Mouse (Mus musculus) hindbrain, embryonic 12.5 days (tissue): ENCODE data around the gene Anapc15. TPM values are rescaled to one million over a fixed set of nuclear protein-coding genes. Genes with fewer than 3 reads are reported as not detected.
"Not testable (repeated sequence)": the region's sequence is repeated elsewhere in the genome, so short reads cannot be mapped to it uniquely, and the experiment has no call there.

Source experiments
- ATAC-seq: fragments of 200-750 bp; cut with Nextera tagmentation; 2 replicates; pipeline ENCODE4 v1.8.0; 2017; ENCODE audit warnings: moderate TSS enrichment; ENCODE audit not compliant: low FRiP score
- H3K27ac ChIP-seq: fragments of 300-500 bp; sonication (generic); 2 replicates; pipeline ENCODE4 v1.5.1; 2016; ENCODE audit warnings: mild to moderate bottlenecking
- H3K27me3 ChIP-seq: fragments of 300-500 bp; sonication (generic); 2 replicates; pipeline ENCODE4 v1.6.1; 2016; ENCODE audit warnings: mild to moderate bottlenecking
- H3K36me3 ChIP-seq: fragments of 300-500 bp; sonication (generic); 2 replicates; pipeline ENCODE4 v1.6.1; 2016; ENCODE audit warnings: mild to moderate bottlenecking
- H3K4me1 ChIP-seq: fragments of 300-500 bp; sonication (generic); 2 replicates; pipeline ENCODE4 v1.6.1; 2016
- H3K4me2 ChIP-seq: fragments of 300-500 bp; sonication (generic); replicated peaks from 2 replicates; pipeline ENCODE4 v1.6.1; 2016; ENCODE audit warnings: mild to moderate bottlenecking
- H3K4me3 ChIP-seq: fragments of 300-500 bp; sonication (generic); 2 replicates; pipeline ENCODE4 v1.5.1; 2016; ENCODE audit warnings: mild to moderate bottlenecking
- H3K9ac ChIP-seq: fragments of 300-500 bp; sonication (generic); 2 replicates; pipeline ENCODE4 v1.6.1; 2016; ENCODE audit warnings: mild to moderate bottlenecking, moderate library complexity
- H3K9me3 ChIP-seq: fragments of 300-500 bp; sonication (generic); replicated peaks from 2 replicates; pipeline ENCODE4 v1.6.1; 2016; ENCODE audit warnings: mild to moderate bottlenecking
- WGBS: fragments of 180-500 bp; shearing (Covaris S2); methylation state at CpG from one replicate; pipeline ENCODE4 v1.1.7; 2016; 5-methylcytosine and 5-hydroxymethylcytosine counted together
- microRNA-seq: library from miRNA; unstranded; fragments of <30 nt; microRNA quantifications from one replicate; pipeline ENCODE4, GENCODE M21; 2017
- polyA plus RNA-seq: library from polyadenylated mRNA; unstranded; fragments of >200 nt; fragmentation: Nextera tagmentation; extraction: Ambion mirVana; gene quantifications from 2 replicates; pipeline ENCODE4 v1.2.1, GENCODE M21; 2016

Gene Anapc15
- polyA plus RNA-seq, 1 experiment from 2014 or later, result 86.7 TPM

- H3K27ac ChIP-seq, result no peak overlapping the region
- H3K36me3 ChIP-seq, result no peaks in the 10 kb centered on the region
- peaks cover 19% of the 10 kb centered on the region for H3K4me1 ChIP-seq
- no peak overlapping the region for H3K4me2 ChIP-seq
- no peaks in the 10 kb centered on the region for H3K27me3 ChIP-seq
- WGBS, result 93% methylated on average over 2 of the region's 2 CpGs
- no peak overlapping the region for H3K4me3 ChIP-seq
- ATAC-seq, result no peak
- H3K9me3 ChIP-seq, result no peaks in the 10 kb centered on the region
- no peak overlapping the region for H3K9ac ChIP-seq
These were observed 74.8 kb downstream of the Anapc15 start for GRCm38 (mm10) chr7:101938348-101938747.

- WGBS, result 93% methylated on average over 4 of the region's 4 CpGs
- Histone ChIP-seq H3K4me2 (no peak overlapping the region), H3K4me1 (peaks cover 14% of the 10 kb centered on the region), H3K9ac (no peak overlapping the region), H3K4me3 (no peak overlapping the region), H3K36me3 (no peaks in the 10 kb centered on the region), H3K27me3 (no peaks in the 10 kb centered on the region), H3K9me3 (no peaks in the 10 kb centered on the region), H3K27ac (no peak overlapping the region)
- no peak for ATAC-seq
These were observed 76.2 kb downstream of the Anapc15 start for GRCm38 (mm10) chr7:101939758-101940157.

- H3K9me3 ChIP-seq, H3K4me1 ChIP-seq, H3K27me3 ChIP-seq, H3K4me3 ChIP-seq, H3K36me3 ChIP-seq, ATAC-seq, H3K27ac ChIP-seq, H3K9ac ChIP-seq, H3K4me2 ChIP-seq: not testable (repeated sequence)
- 92% methylated on average over 5 of the region's 5 CpGs for WGBS
These were observed 85.5 kb downstream of the Anapc15 start for GRCm38 (mm10) chr7:101949008-101949407.

Small RNA genes within 50 kb of the gene (microRNA-seq; reads per million reads assigned to microRNA genes)
- not detected for gene Gm22655

Other genes with a start within 250 kb of the Anapc15 start
- gene Clpb, start 200.1 kb upstream of the Anapc15 start, polyA plus RNA-seq, result 37.8 and 38.4 TPM in 2 replicates
- 3.8 and 4.4 TPM in 2 replicates for gene Phox2a, start 45.4 kb upstream of the Anapc15 start, polyA plus RNA-seq
- 38.6 and 41.9 TPM in 2 replicates for gene Inppl1, start 25.5 kb upstream of the Anapc15 start, polyA plus RNA-seq
- 1.7 and 1.9 TPM in 2 replicates for gene Folr2, start 6.5 kb upstream of the Anapc15 start, polyA plus RNA-seq
- 11.5 and 12.7 TPM in 2 replicates for gene Folr1, start 7.1 kb downstream of the Anapc15 start, polyA plus RNA-seq
- 129 and 130 TPM in 2 replicates for gene Lamtor1, start 42.2 kb downstream of the Anapc15 start, polyA plus RNA-seq
- 0.48 and 0.81 TPM in 2 replicates for gene Tomt, start 42.6 kb downstream of the Anapc15 start, polyA plus RNA-seq
- 9.4 and 10.1 TPM in 2 replicates for gene Lrrc51, start 70.2 kb downstream of the Anapc15 start, polyA plus RNA-seq
- gene Numa1, start 70.4 kb downstream of the Anapc15 start, polyA plus RNA-seq, result 99.2 and 100 TPM in 2 replicates
- 3.9 and 5.4 TPM in 2 replicates for gene Il18bp, start 155.0 kb downstream of the Anapc15 start, polyA plus RNA-seq
- 29.2 and 31.6 TPM in 2 replicates for gene Rnf121, start 201.8 kb downstream of the Anapc15 start, polyA plus RNA-seq
- 34.6 and 37.3 TPM in 2 replicates for gene Xndc1, start 201.8 kb downstream of the Anapc15 start, polyA plus RNA-seq
- gene Xntrpc, start 202.0 kb downstream of the Anapc15 start, polyA plus RNA-seq, result 2.5 and 3.0 TPM in 2 replicates
- gene Trpc2, start 219.4 kb downstream of the Anapc15 start, polyA plus RNA-seq, result 0.21 TPM in 1 of 2 replicates, not detected in the other
- gene Art1, start 238.0 kb downstream of the Anapc15 start, polyA plus RNA-seq, result 1.2 and 2.4 TPM in 2 replicates
- gene Art5, start 245.8 kb downstream of the Anapc15 start, polyA plus RNA-seq, result 1.1 and 1.3 TPM in 2 replicates